Mouse (Mus musculus) limb, embryonic 10.5 days (tissue): ENCODE results near the gene Adgrd1. TPM values are rescaled to one million over a fixed set of nuclear protein-coding genes. Genes with fewer than 3 reads are reported as not detected.

Source experiments
- DNase-seq: peaks from one replicate; pipeline ENCODE4 v3.0.0-alpha.2; 2017; ENCODE audit warnings: low spot score
- H3K27ac ChIP-seq: fragments of 300-500 bp; sonication (generic); 2 replicates; pipeline ENCODE4 v1.5.1; 2016; ENCODE audit warnings: mild to moderate bottlenecking
- H3K27me3 ChIP-seq: fragments of 300-500 bp; sonication (generic); 2 replicates; pipeline ENCODE4 v1.6.1; 2016; ENCODE audit warnings: low read depth, mild to moderate bottlenecking; ENCODE audit not compliant: poor library complexity, severe bottlenecking
- H3K36me3 ChIP-seq: fragments of 300-500 bp; sonication (generic); 2 replicates; pipeline ENCODE4 v1.6.1; 2016; ENCODE audit warnings: mild to moderate bottlenecking, moderate library complexity
- H3K4me1 ChIP-seq: fragments of 300-500 bp; sonication (generic); 2 replicates; pipeline ENCODE4 v1.6.1; 2016
- H3K4me3 ChIP-seq: fragments of 300-500 bp; sonication (generic); 2 replicates; pipeline ENCODE4 v1.5.1; 2016; ENCODE audit warnings: mild to moderate bottlenecking, moderate library complexity
- H3K9me3 ChIP-seq: fragments of 300-500 bp; sonication (generic); replicated peaks from 2 replicates; pipeline ENCODE4 v1.6.1; 2016; ENCODE audit warnings: mild to moderate bottlenecking
- WGBS: fragments of 180-500 bp; shearing (Covaris S2); methylation state at CpG from one replicate; pipeline ENCODE4 v1.1.7; 2016; 5-methylcytosine and 5-hydroxymethylcytosine counted together
- polyA plus RNA-seq: library from polyadenylated mRNA; unstranded; fragments of >200 nt; fragmentation: Nextera tagmentation; extraction: Ambion mirVana; gene quantifications from 2 replicates; pipeline ENCODE4 v1.2.1, GENCODE M21; 2016

Adgrd1 gene
- polyA plus RNA-seq, 1 experiment from 2014 or later = not detected

- H3K36me3 ChIP-seq = no peaks in the 10 kb centered on the region
- H3K9me3 ChIP-seq = no peaks in the 10 kb centered on the region
- no peak overlapping the region for H3K4me3 ChIP-seq
- H3K4me1 ChIP-seq = no peaks in the 10 kb centered on the region
- H3K27me3 ChIP-seq = no peaks in the 10 kb centered on the region
- DNase-seq = no peak
- no peak overlapping the region for H3K27ac ChIP-seq
- WGBS = 89% methylated on average over 2 of the region's 2 CpGs
Measured at GRCm38 (mm10) chr5:129228171-129228570, 131.6 kb downstream of the Adgrd1 start.

- 92% methylated on average over 4 of the region's 4 CpGs for WGBS
- DNase-seq = no peak
- Histone ChIP-seq H3K9me3 (no peaks in the 10 kb centered on the region), H3K27me3 (no peaks in the 10 kb centered on the region), H3K36me3 (no peaks in the 10 kb centered on the region), H3K4me1 (peaks cover 6% of the 10 kb centered on the region; the same call in 1 of the 2 replicates), H3K4me3 (no peak overlapping the region), H3K27ac (no peak overlapping the region)
Measured at GRCm38 (mm10) chr5:129233301-129233700, 136.8 kb downstream of the Adgrd1 start.

GRCm38 (mm10) chr5:129233881-129234432 lies 137.4 kb downstream of the Adgrd1 start:
- H3K4me3 ChIP-seq = no peak overlapping the region
- H3K9me3 ChIP-seq = no peaks in the 10 kb centered on the region
- no peaks in the 10 kb centered on the region for H3K27me3 ChIP-seq
- peaks cover 6% of the 10 kb centered on the region; the same call in 1 of the 2 replicates for H3K4me1 ChIP-seq
- no peak overlapping the region for H3K27ac ChIP-seq
- WGBS = 89% methylated on average over 7 of the region's 7 CpGs
- no peaks in the 10 kb centered on the region for H3K36me3 ChIP-seq
- no peak for DNase-seq

GRCm38 (mm10) chr5:129236366-129236765 lies 139.8 kb downstream of the Adgrd1 start:
- DNase-seq = no peak
- H3K4me1 ChIP-seq = peaks cover 6% of the 10 kb centered on the region; the same call in 1 of the 2 replicates
- no peak overlapping the region for H3K27ac ChIP-seq
- 76% methylated on average over 11 of the region's 11 CpGs for WGBS
- H3K4me3 ChIP-seq = no peak overlapping the region
- H3K36me3 ChIP-seq = no peaks in the 10 kb centered on the region
- no peaks in the 10 kb centered on the region for H3K27me3 ChIP-seq
- H3K9me3 ChIP-seq = no peaks in the 10 kb centered on the region

GRCm38 (mm10) chr5:129241865-129242264 lies 145.3 kb downstream of the Adgrd1 start:
- Histone ChIP-seq H3K36me3 (no peaks in the 10 kb centered on the region), H3K27ac (no peak overlapping the region), H3K27me3 (peaks cover 6% of the 10 kb centered on the region; the same call in 1 of the 2 replicates), H3K9me3 (no peaks in the 10 kb centered on the region), H3K4me1 (peaks cover 24% of the 10 kb centered on the region), H3K4me3 (no peak overlapping the region)
- 74% methylated on average over 11 of the region's 11 CpGs for WGBS
- no peak for DNase-seq

GRCm38 (mm10) chr5:129242265-129242664 lies 145.7 kb downstream of the Adgrd1 start:
- peaks cover 6% of the 10 kb centered on the region; the same call in 1 of the 2 replicates for H3K27me3 ChIP-seq
- peaks cover 24% of the 10 kb centered on the region for H3K4me1 ChIP-seq
- H3K27ac ChIP-seq = no peak overlapping the region
- H3K36me3 ChIP-seq = no peaks in the 10 kb centered on the region
- H3K4me3 ChIP-seq = no peak overlapping the region
- 47% methylated on average over 3 of the region's 3 CpGs for WGBS
- no peak for DNase-seq
- no peaks in the 10 kb centered on the region for H3K9me3 ChIP-seq

- WGBS = 71% methylated on average over 4 of the region's 4 CpGs
- H3K27ac ChIP-seq = no peak overlapping the region
- no peak for DNase-seq
Measured at GRCm38 (mm10) chr5:129243120-129243519, 146.6 kb downstream of the Adgrd1 start.

GRCm38 (mm10) chr5:129244392-129244791 lies 147.8 kb downstream of the Adgrd1 start:
- H3K27ac ChIP-seq = no peak overlapping the region
- H3K4me3 ChIP-seq = no peak overlapping the region
- peaks cover 6% of the 10 kb centered on the region; the same call in 1 of the 2 replicates for H3K27me3 ChIP-seq
- WGBS = 46% methylated on average over 5 of the region's 5 CpGs
- DNase-seq = no peak
- no peaks in the 10 kb centered on the region for H3K36me3 ChIP-seq
- peaks cover 24% of the 10 kb centered on the region for H3K4me1 ChIP-seq
- no peaks in the 10 kb centered on the region for H3K9me3 ChIP-seq

More at GRCm38 (mm10) chr5:129243120-129243519, 146.6 kb downstream of the Adgrd1 start:
- no peaks in the 10 kb centered on the region for H3K9me3 ChIP-seq
- peaks cover 6% of the 10 kb centered on the region; the same call in 1 of the 2 replicates for H3K27me3 ChIP-seq
- no peaks in the 10 kb centered on the region for H3K36me3 ChIP-seq
- peaks cover 24% of the 10 kb centered on the region for H3K4me1 ChIP-seq
- no peak overlapping the region for H3K4me3 ChIP-seq

- peaks cover 6% of the 10 kb centered on the region; the same call in 1 of the 2 replicates for H3K4me1 ChIP-seq
- DNase-seq = no peak
- no peak overlapping the region for H3K4me3 ChIP-seq
- WGBS = 82% methylated on average over 8 of the region's 8 CpGs
- H3K27ac ChIP-seq = no peak overlapping the region
- H3K36me3 ChIP-seq = no peaks in the 10 kb centered on the region
- H3K9me3 ChIP-seq = no peaks in the 10 kb centered on the region; the same call in 1 of the 2 replicates
- peaks cover 6% of the 10 kb centered on the region; the same call in 1 of the 2 replicates for H3K27me3 ChIP-seq
Measured at GRCm38 (mm10) chr5:129249080-129249479, 152.5 kb downstream of the Adgrd1 start.

Other genes with a start within 250 kb of the Adgrd1 start
- 0.05 and 0.08 TPM in 2 replicates for gene Rimbp2, start 143.3 kb upstream of the Adgrd1 start, polyA plus RNA-seq
- gene Stx2, start 88.2 kb upstream of the Adgrd1 start, polyA plus RNA-seq = 17.5 and 26.2 TPM in 2 replicates
- 933 and 1,138 TPM in 2 replicates for gene Ran, start 76.7 kb upstream of the Adgrd1 start, polyA plus RNA-seq